Mouse (Mus musculus): ENCODE results near the gene Hmg20b. TPM values are rescaled to one million over a fixed set of nuclear protein-coding genes. Genes with fewer than 3 reads are reported as not detected.

Gene Hmg20b
- 87.0 and 94.6 TPM in 2 replicates for polyA plus RNA-seq (2015; fragmentation: Nextera tagmentation; extraction: Ambion mirVana)

GRCm38 (mm10) chr10:81350351-81351063 lies at the start of gene Hmg20b:
Gene Hmg20b, minus strand, starts transcription at chr10:81350480.
- Histone ChIP-seq H3K36me3 (peaks cover 22% of the 10 kb centered on the region), H3K4me2 (peak within 1 kb of the TSS; percentile 90), H3K9me3 (replicated peaks) (no peaks in the 10 kb centered on the region), H3K4me3 (replicated peaks) (peak within 1 kb of the TSS; percentile 84), H3K9ac (peak within 1 kb of the TSS; percentile 80), H3K27me3 (no peaks in the 10 kb centered on the region), H3K4me1 (peaks cover 41% of the 10 kb centered on the region), H3K27ac (peak within 1 kb of the TSS; percentile 81)
- under 1% methylated on average over 54 of the region's 54 CpGs for WGBS
- ATAC-seq (replicated peaks; ENCODE audit: low FRiP score): peak; percentile 93

DNA sequence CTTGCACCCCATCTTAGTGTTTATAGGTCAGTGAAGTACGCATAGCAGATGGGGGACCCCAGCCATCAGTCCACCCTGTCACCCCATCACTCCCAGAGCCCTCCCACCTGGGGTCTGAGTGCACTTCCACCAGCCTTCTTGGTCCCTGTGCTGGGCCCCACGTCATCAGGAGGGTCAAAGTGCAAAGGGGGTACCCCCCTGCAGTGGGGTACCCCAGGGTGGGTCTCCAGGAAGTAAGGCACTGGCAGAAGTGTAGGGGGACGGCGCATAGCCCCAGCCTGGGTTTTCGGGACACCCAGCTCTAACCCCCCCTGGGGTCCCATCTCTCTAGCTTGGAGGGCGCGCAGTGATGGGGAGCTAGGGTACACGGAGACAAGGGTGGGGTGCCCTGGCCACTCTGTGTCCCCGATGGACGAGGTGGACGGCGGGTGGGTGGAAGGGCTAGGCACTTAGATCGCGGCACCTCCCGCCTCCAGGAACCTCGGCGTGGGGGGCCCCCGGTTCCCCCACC lies 49.6 kb upstream of the Hmg20b start:
- Histone ChIP-seq H3K9ac (no peak overlapping the region), H3K27ac (no peak overlapping the region), H3K36me3 (peaks cover 48% of the 10 kb centered on the region), H3K4me2 (no peak overlapping the region), H3K27me3 (no peaks in the 10 kb centered on the region), H3K4me1 (peaks cover 65% of the 10 kb centered on the region), H3K9me3 (replicated peaks) (no peaks in the 10 kb centered on the region), H3K4me3 (replicated peaks) (no peak overlapping the region)
- no peak for ATAC-seq (replicated peaks; ENCODE audit: low FRiP score)
- 86% methylated on average over 18 of the region's 18 CpGs for WGBS

DNA sequence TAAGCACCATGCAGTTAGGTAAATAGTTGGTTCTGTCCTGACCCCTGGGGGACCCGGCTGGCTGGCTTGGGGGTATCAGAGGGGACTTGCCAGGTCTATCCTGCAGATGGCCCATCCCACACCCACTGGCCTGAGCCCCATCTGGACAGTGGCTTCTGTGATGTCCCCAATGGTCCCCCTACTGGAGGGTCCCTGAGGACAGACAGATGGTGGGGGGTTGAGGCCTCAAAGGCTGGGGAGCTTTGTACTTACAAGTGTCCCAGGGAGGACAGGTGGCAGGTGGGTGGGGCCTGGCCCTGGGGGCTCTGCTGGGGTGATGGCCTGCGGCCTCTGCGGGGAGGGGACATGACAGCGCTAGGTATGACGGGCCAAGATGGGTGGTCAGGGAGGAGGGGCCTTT lies 49.0 kb upstream of the Hmg20b start:
- no peaks in the 10 kb centered on the region for H3K9me3 ChIP-seq (replicated peaks)
- WGBS: 78% methylated on average over 5 of the region's 5 CpGs
- peaks cover 60% of the 10 kb centered on the region for H3K4me1 ChIP-seq
- H3K9ac ChIP-seq: no peak overlapping the region
- no peak overlapping the region for H3K4me3 ChIP-seq (replicated peaks)
- no peak overlapping the region for H3K27ac ChIP-seq
- peaks cover 42% of the 10 kb centered on the region for H3K36me3 ChIP-seq
- H3K27me3 ChIP-seq: no peaks in the 10 kb centered on the region
- no peak overlapping the region for H3K4me2 ChIP-seq
- ATAC-seq (replicated peaks; ENCODE audit: low FRiP score): no peak

GRCm38 (mm10) chr10:81396749-81397148 lies 46.5 kb upstream of the Hmg20b start:
- ATAC-seq (replicated peaks; ENCODE audit: low FRiP score): no peak
- H3K36me3 ChIP-seq: peaks cover 31% of the 10 kb centered on the region
- no peaks in the 10 kb centered on the region for H3K9me3 ChIP-seq (replicated peaks)
- 0 out of 2 replicates have a peak overlapping the region, but pooled peaks have one; percentile 14 for H3K27ac ChIP-seq
- H3K9ac ChIP-seq: no peak overlapping the region
- no peak overlapping the region for H3K4me3 ChIP-seq (replicated peaks)
- H3K4me2 ChIP-seq: no peak overlapping the region
- no peaks in the 10 kb centered on the region for H3K27me3 ChIP-seq
- peaks cover 56% of the 10 kb centered on the region for H3K4me1 ChIP-seq
- 75% methylated on average over 5 of the region's 5 CpGs for WGBS

DNA sequence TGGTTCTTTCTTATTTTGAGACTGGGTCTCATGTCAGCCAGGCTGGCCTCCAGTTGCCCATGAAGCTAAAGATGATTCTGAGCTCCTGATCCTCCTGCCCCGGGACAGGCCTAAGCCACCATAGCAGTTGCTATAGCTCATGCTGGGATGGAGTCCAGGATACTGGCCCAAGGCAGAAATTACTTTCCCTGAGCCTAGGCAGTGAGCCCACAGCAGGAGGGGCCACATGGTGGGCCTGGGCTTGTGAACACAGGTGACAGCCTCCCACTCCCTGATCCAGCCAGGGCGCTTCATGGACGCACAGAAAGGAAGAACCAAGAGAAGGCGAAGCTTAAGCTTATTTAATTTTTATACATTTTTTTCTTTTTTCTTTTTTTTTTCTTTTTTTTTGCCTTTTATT lies 45.6 kb upstream of the Hmg20b start:
- Histone ChIP-seq H3K4me1 (peaks cover 47% of the 10 kb centered on the region), H3K27ac (0 out of 2 replicates have a peak overlapping the region, but pooled peaks have one; percentile 14), H3K9me3 (replicated peaks) (no peaks in the 10 kb centered on the region), H3K4me2 (no peak overlapping the region), H3K36me3 (peaks cover 28% of the 10 kb centered on the region), H3K9ac (no peak overlapping the region), H3K4me3 (replicated peaks) (no peak overlapping the region), H3K27me3 (no peaks in the 10 kb centered on the region)
- 88% methylated on average over 4 of the region's 4 CpGs for WGBS
- ATAC-seq (replicated peaks; ENCODE audit: low FRiP score): no peak

DNA sequence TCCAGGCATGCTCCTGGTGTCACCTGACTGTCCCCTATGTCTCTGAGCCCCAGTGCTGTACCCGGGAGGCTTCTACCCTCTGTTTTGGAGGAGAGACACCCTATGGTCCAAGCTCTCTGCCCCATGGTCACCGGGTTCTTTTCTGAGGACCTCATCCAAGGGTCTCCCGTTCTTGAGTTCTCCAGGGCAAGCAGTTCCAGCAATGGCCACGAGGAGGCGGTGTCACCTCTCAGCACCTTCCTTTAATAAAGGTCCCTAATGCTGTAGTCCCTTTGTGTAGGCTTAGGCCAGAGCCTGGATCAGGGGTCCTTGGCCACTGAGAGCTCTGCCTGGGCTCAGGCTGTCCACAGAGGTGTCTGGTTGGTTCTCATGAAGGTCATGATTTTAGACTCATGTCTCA lies 44.8 kb upstream of the Hmg20b start:
- WGBS: 16% methylated on average over 5 of the region's 5 CpGs
- no peak overlapping the region for H3K4me3 ChIP-seq (replicated peaks)
- H3K36me3 ChIP-seq: peaks cover 24% of the 10 kb centered on the region
- H3K9ac ChIP-seq: no peak overlapping the region
- ATAC-seq (replicated peaks; ENCODE audit: low FRiP score): no peak
- H3K4me2 ChIP-seq: no peak overlapping the region
- 0 out of 2 replicates have a peak overlapping the region, but pooled peaks have one; percentile 29 for H3K27ac ChIP-seq
- no peaks in the 10 kb centered on the region for H3K9me3 ChIP-seq (replicated peaks)
- peaks cover 42% of the 10 kb centered on the region for H3K4me1 ChIP-seq
- no peaks in the 10 kb centered on the region for H3K27me3 ChIP-seq

GRCm38 (mm10) chr10:81393456-81394063 lies 43.3 kb upstream of the Hmg20b start:
- Histone ChIP-seq H3K27me3 (no peaks in the 10 kb centered on the region), H3K4me3 (replicated peaks) (peak overlapping the region; percentile 36), H3K4me1 (peaks cover 48% of the 10 kb centered on the region), H3K27ac (peak overlapping the region; percentile 76), H3K9me3 (replicated peaks) (no peaks in the 10 kb centered on the region), H3K9ac (peak overlapping the region; percentile 40), H3K36me3 (peaks cover 19% of the 10 kb centered on the region), H3K4me2 (peak overlapping the region; percentile 66)
- 5% methylated on average over 19 of the region's 19 CpGs for WGBS
- ATAC-seq (replicated peaks; ENCODE audit: low FRiP score): no peak

DNA sequence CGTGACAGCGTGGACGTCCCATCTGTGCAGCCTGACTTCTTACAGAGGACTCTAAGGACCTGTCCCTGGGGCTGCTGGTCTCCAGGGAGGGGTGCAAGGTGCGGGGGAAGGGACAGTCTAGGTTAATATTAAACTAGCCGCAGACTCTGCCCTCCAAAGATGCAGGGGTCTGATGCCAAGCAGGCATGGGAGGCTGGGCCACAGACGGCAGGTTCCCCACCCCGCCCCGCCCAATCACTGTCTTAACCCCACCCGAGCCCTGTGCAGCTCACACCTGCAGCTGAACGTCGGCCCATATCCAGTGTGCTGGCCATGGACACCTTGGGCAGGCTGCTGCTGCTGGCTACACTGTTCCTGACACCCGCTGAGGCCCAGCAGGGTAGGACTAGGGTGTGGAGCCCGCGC lies 42.5 kb upstream of the Hmg20b start, which contains the start of gene Smim24:
Gene Smim24, plus strand, starts transcription at position 271 of the 405 bp plus-strand sequence.
- H3K27ac ChIP-seq: peak within 1 kb of the TSS; percentile 76
- H3K4me2 ChIP-seq: peak within 1 kb of the TSS; percentile 66
- ATAC-seq (replicated peaks; ENCODE audit: low FRiP score): peak; percentile 31
- H3K9ac ChIP-seq: peak within 1 kb of the TSS; percentile 40
- WGBS: 53% methylated on average over 14 of the region's 14 CpGs
- H3K9me3 ChIP-seq (replicated peaks): no peaks in the 10 kb centered on the region
- no peaks in the 10 kb centered on the region for H3K27me3 ChIP-seq
- H3K4me1 ChIP-seq: peaks cover 48% of the 10 kb centered on the region
- peaks cover 23% of the 10 kb centered on the region for H3K36me3 ChIP-seq
- H3K4me3 ChIP-seq (replicated peaks): peak within 1 kb of the TSS; percentile 36

- Histone ChIP-seq H3K27ac (peak overlapping the region; percentile 76; the same call in 1 of the 2 replicates), H3K4me3 (replicated peaks) (no peak overlapping the region), H3K4me2 (no peak overlapping the region), H3K27me3 (no peaks in the 10 kb centered on the region), H3K9me3 (replicated peaks) (no peaks in the 10 kb centered on the region), H3K36me3 (peaks cover 23% of the 10 kb centered on the region), H3K4me1 (peaks cover 44% of the 10 kb centered on the region), H3K9ac (no peak overlapping the region)
- ATAC-seq (replicated peaks; ENCODE audit: low FRiP score): no peak
- WGBS: 88% methylated on average over 6 of the region's 6 CpGs
Observed at GRCm38 (mm10) chr10:81392270-81392669, 42.0 kb upstream of the Hmg20b start.

DNA sequence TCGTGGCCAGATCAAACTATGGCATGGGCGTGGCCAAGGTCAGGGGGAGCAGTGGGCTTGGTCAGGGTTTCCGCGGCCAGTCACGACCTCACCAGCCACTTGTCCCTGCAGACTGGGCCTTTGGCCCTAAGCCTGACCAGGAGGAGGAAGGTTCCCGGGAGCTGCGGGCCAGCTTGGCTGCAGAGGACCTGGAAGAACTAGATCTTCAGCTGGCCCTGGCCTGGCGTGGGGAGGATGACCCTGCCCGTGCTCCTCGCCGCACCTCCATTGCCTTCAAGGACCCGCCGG lies 40.3 kb upstream of the Hmg20b start:
- H3K4me1 ChIP-seq: peaks cover 40% of the 10 kb centered on the region
- peaks cover 40% of the 10 kb centered on the region for H3K36me3 ChIP-seq
- no peak overlapping the region for H3K4me3 ChIP-seq (replicated peaks)
- no peak for ATAC-seq (replicated peaks; ENCODE audit: low FRiP score)
- no peaks in the 10 kb centered on the region for H3K9me3 ChIP-seq (replicated peaks)
- 89% methylated on average over 13 of the region's 13 CpGs for WGBS
- H3K27ac ChIP-seq: no peak overlapping the region
- no peak overlapping the region for H3K9ac ChIP-seq
- H3K4me2 ChIP-seq: no peak overlapping the region
- H3K27me3 ChIP-seq: no peaks in the 10 kb centered on the region

- Histone ChIP-seq H3K36me3 (peaks cover 40% of the 10 kb centered on the region), H3K27ac (peak overlapping the region; percentile 55; the same call in 1 of the 2 replicates), H3K4me3 (replicated peaks) (no peak overlapping the region), H3K9ac (no peak overlapping the region), H3K4me1 (peaks cover 46% of the 10 kb centered on the region), H3K27me3 (no peaks in the 10 kb centered on the region), H3K9me3 (replicated peaks) (no peaks in the 10 kb centered on the region), H3K4me2 (no peak overlapping the region)
- peak; percentile 46 for ATAC-seq (replicated peaks; ENCODE audit: low FRiP score)
- WGBS: 59% methylated on average over 23 of the region's 23 CpGs
Observed at GRCm38 (mm10) chr10:81389801-81390677, 39.8 kb upstream of the Hmg20b start.

All from kidney, embryonic 15.5 days (tissue).